Mouse (Mus musculus) small intestine, adult 2 months (tissue): ENCODE measurements around the gene Nkd2.

Source experiments
- CTCF ChIP-seq: fragments of 200-500 bp; IDR thresholded peaks from 2 replicates; pipeline ENCODE4 v1.5.1; 2012; ENCODE audit warnings: low read depth, mild to moderate bottlenecking, control low read depth, inconsistent platforms, low read length, moderate library complexity, mixed read lengths; ENCODE audit not compliant: insufficient replicate concordance, insufficient read length; ENCODE audit errors: extremely low read depth
- POLR2A ChIP-seq: fragments of 200-500 bp; IDR thresholded peaks from 2 replicates; pipeline ENCODE4 v1.6.1; 2012; ENCODE audit warnings: low read depth, mild to moderate bottlenecking, control low read depth, inconsistent platforms, low read length, moderate library complexity

DNA sequence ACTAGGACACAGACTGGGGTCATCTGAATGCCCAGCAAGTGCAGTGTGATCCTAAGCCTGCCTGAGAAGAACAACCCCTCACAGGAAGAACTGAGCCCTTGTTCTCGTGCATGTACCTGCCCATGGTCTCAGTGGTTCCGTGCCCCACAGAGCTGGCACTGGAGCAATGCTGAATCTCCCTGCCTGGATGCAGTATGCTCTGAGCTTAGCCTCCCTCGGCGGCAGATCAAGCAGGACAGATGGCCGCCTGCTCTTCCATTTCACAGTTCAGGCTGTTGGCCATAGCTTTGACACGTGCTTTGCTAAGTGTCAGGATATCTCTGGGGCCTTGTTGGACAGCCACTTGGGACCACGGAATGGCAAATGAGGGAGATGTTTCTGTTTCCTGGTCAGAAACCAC is 33.2 kb downstream of the Nkd2 start:
- TF ChIP-seq CTCF (no peak), POLR2A (no peak)
